Mouse (Mus musculus) embryonic facial prominence, embryonic 11.5 days (tissue): ENCODE data around the gene Lrrc30. TPM values are rescaled to one million over a fixed set of nuclear protein-coding genes. Genes with fewer than 3 reads are reported as not detected.
A peak's percentile ranks its signal among the peaks of the same experiment; 100 is the strongest.

ENCODE experiments used
- ATAC-seq: fragments of 200-750 bp; cut with Nextera tagmentation; replicated peaks from 2 replicates; pipeline ENCODE4 v1.8.0; 2017; ENCODE audit warnings: low read depth; ENCODE audit not compliant: insufficient number of reproducible peaks, low FRiP score, low TSS enrichment
- DNase-seq: peaks from one replicate; pipeline ENCODE4 v3.0.0-alpha.2; 2015; ENCODE audit warnings: low spot score
- H3K27ac ChIP-seq: fragments of 300-500 bp; sonication (generic); replicated peaks from 2 replicates; pipeline ENCODE4 v1.5.1; 2014; ENCODE audit warnings: mild to moderate bottlenecking, low read depth, low read length, control low read depth
- H3K27me3 ChIP-seq: fragments of 300-500 bp; sonication (generic); 2 replicates; pipeline ENCODE4 v1.6.1; 2014; ENCODE audit warnings: mild to moderate bottlenecking, low read length, moderate library complexity, mixed read lengths; ENCODE audit not compliant: control insufficient read depth, insufficient read depth
- H3K36me3 ChIP-seq: fragments of 300-500 bp; sonication (generic); replicated peaks from 2 replicates; pipeline ENCODE4 v1.6.1; 2014; ENCODE audit warnings: low read depth, mild to moderate bottlenecking, low read length, moderate library complexity, mixed read lengths; ENCODE audit not compliant: control insufficient read depth, insufficient read depth
- H3K4me1 ChIP-seq: fragments of 300-500 bp; sonication (generic); 2 replicates; pipeline ENCODE4 v1.6.1; 2014; ENCODE audit warnings: low read length, mixed read lengths; ENCODE audit not compliant: control insufficient read depth, insufficient read depth
- H3K4me2 ChIP-seq: fragments of 300-500 bp; sonication (generic); 2 replicates; pipeline ENCODE4 v1.6.1; 2014; ENCODE audit warnings: low read depth, mild to moderate bottlenecking, control low read depth, low read length, moderate library complexity
- H3K4me3 ChIP-seq: fragments of 300-500 bp; sonication (generic); 2 replicates; pipeline ENCODE4 v1.5.1; 2014; ENCODE audit warnings: low read depth, low read length, control low read depth
- H3K9ac ChIP-seq: fragments of 300-500 bp; sonication (generic); replicated peaks from 2 replicates; pipeline ENCODE4 v1.6.1; 2014; ENCODE audit warnings: mild to moderate bottlenecking, control low read depth, low read length
- H3K9me3 ChIP-seq: fragments of 300-500 bp; sonication (generic); replicated peaks from 2 replicates; pipeline ENCODE4 v1.6.1; 2016; ENCODE audit warnings: mild to moderate bottlenecking, low read length, inconsistent platforms, mixed read lengths; ENCODE audit not compliant: control insufficient read depth
- WGBS: fragments of 180-500 bp; shearing (Covaris S2); extraction: QIAGEN DNeasy Blood & Tissue Kit; methylation state at CpG from one replicate; pipeline ENCODE4 v1.1.7; 2014; 5-methylcytosine and 5-hydroxymethylcytosine counted together
- polyA plus RNA-seq: library from polyadenylated mRNA; unstranded; fragments of >200 nt; fragmentation: Nextera tagmentation; extraction: Ambion mirVana; gene quantifications from 2 replicates; pipeline ENCODE4 v1.2.1, GENCODE M21; 2014

The Lrrc30 gene
- polyA plus RNA-seq, 1 experiment from 2014 or later, result not detected

GRCm38 (mm10) chr17:67614381-67614780 lies 18.1 kb downstream of the Lrrc30 start:
- WGBS, result 70% methylated on average over 4 of the region's 5 CpGs
- H3K4me1 ChIP-seq, result no peaks in the 10 kb centered on the region
- no peaks in the 10 kb centered on the region for H3K9me3 ChIP-seq

GRCm38 (mm10) chr17:67612576-67612975 lies 19.9 kb downstream of the Lrrc30 start:
- Histone ChIP-seq H3K4me3 (no peak overlapping the region), H3K4me1 (no peaks in the 10 kb centered on the region), H3K27ac (no peak overlapping the region), H3K4me2 (no peak overlapping the region), H3K36me3 (no peaks in the 10 kb centered on the region; the same call in 1 of the 2 replicates), H3K9me3 (no peaks in the 10 kb centered on the region), H3K9ac (no peak overlapping the region), H3K27me3 (no peaks in the 10 kb centered on the region)
- DNase-seq (no peak), ATAC-seq (no peak)
- 71% methylated on average over 1 of the region's 1 CpGs for WGBS

More at GRCm38 (mm10) chr17:67614381-67614780, 18.1 kb downstream of the Lrrc30 start:
- Histone ChIP-seq H3K27me3 (no peaks in the 10 kb centered on the region), H3K4me3 (no peak overlapping the region), H3K9ac (no peak overlapping the region), H3K36me3 (no peaks in the 10 kb centered on the region), H3K4me2 (no peak overlapping the region), H3K27ac (no peak overlapping the region)
- ATAC-seq, result no peak
- no peak for DNase-seq

- no peaks in the 10 kb centered on the region for H3K9me3 ChIP-seq
- no peak overlapping the region for H3K4me3 ChIP-seq
- H3K27ac ChIP-seq, result no peak overlapping the region
- no peaks in the 10 kb centered on the region for H3K4me1 ChIP-seq
- ATAC-seq (no peak), DNase-seq (no peak)
- H3K27me3 ChIP-seq, result no peaks in the 10 kb centered on the region
- no peaks in the 10 kb centered on the region; the same call in 1 of the 2 replicates for H3K36me3 ChIP-seq
- H3K9ac ChIP-seq, result no peak overlapping the region
- 83% methylated on average over 3 of the region's 3 CpGs for WGBS
- no peak overlapping the region for H3K4me2 ChIP-seq
Measured at GRCm38 (mm10) chr17:67612151-67612550, 20.4 kb downstream of the Lrrc30 start.

DNA sequence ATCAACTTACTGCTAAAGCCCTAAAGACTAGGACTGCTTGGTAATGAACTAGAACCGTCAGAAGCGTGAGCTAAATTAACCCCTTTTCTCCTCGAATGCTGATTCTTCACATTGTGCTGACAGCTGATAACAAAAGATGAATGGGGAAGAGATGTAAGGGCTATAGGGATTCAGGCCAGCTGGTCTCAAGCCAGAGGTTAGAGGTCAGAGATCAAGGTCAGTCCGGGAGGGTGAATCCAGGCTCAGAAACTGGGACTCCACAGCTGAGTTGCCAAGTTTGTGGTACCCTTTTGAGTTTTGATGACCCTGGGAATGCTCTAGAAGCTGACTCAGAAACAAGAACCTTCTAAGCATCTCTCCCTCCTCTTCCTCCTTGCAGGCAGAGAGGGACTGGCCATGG lies 28.1 kb downstream of the Lrrc30 start:
- H3K36me3 ChIP-seq, result no peaks in the 10 kb centered on the region; the same call in 1 of the 2 replicates
- no peaks in the 10 kb centered on the region for H3K4me1 ChIP-seq
- H3K9me3 ChIP-seq, result no peaks in the 10 kb centered on the region
- no peaks in the 10 kb centered on the region for H3K27me3 ChIP-seq
- no peak overlapping the region for H3K4me3 ChIP-seq
- ATAC-seq (no peak), DNase-seq (no peak)
- H3K27ac ChIP-seq, result no peak overlapping the region
- no peak overlapping the region for H3K4me2 ChIP-seq
- WGBS, result 55% methylated on average over 4 of the region's 4 CpGs
- no peak overlapping the region for H3K9ac ChIP-seq

DNA sequence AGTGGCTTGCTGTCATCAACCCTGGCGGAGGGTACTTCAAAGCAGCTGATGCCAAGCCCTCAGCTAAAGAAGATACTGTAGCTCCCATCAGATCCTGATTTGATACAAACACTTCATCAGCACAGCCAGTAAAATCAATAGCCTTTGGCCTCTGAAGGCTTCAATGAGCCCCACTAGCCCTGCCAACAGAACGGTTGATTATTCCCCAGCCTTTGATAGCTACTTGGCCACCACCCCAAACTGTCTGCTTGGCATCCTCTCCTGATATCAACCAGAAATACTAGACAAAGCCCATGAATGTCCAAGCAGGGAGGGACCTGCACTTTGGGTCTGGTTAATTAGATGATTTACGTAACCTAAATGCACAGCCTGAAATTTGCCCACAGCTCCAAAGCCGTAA lies 30.0 kb downstream of the Lrrc30 start:
- no peaks in the 10 kb centered on the region for H3K4me1 ChIP-seq
- H3K9me3 ChIP-seq, result no peaks in the 10 kb centered on the region
- no peak overlapping the region for H3K9ac ChIP-seq
- 70% methylated on average over 4 of the region's 4 CpGs for WGBS
- no peak for DNase-seq
- no peak overlapping the region for H3K27ac ChIP-seq
- ATAC-seq, result no peak
- H3K36me3 ChIP-seq, result no peaks in the 10 kb centered on the region
- no peak overlapping the region for H3K4me2 ChIP-seq
- H3K4me3 ChIP-seq, result no peak overlapping the region
- H3K27me3 ChIP-seq, result no peaks in the 10 kb centered on the region

DNA sequence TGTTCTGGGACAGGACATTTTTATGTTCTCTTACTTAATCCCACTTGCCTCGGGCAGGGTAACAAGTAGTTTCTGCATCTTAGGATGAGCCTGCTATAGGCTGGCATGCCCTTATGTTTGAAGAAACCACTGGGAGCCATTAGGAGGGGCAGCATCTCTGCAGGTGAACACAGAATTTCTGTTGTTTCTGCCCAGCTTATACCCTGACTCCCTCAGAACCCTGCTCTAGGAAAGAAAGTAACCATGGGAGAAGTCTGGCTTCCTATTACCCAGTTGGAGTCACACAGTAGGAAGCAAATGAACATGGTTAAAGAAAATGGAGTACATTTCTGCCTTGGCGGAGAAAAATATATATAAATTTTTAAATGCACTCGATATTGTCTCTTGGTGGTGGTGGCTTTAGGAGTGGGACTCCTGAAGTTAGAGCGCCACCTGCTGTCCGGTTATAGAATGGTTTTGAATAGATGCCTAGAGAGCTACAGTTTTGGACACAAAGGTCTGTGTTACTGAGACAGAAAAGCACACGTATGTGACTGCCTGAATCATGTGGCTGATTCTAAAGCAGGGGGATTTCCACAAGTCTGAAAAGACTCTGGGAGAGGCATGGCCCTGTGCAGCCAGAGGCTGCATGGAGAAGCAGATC lies 47.5 kb downstream of the Lrrc30 start:
- Histone ChIP-seq H3K36me3 (no peaks in the 10 kb centered on the region), H3K9me3 (no peaks in the 10 kb centered on the region), H3K4me3 (no peak overlapping the region), H3K4me1 (no peaks in the 10 kb centered on the region), H3K27ac (no peak overlapping the region), H3K9ac (no peak overlapping the region), H3K4me2 (no peak overlapping the region), H3K27me3 (no peaks in the 10 kb centered on the region)
- WGBS, result 22% methylated on average over 6 of the region's 6 CpGs
- DNase-seq (peak; percentile 94), ATAC-seq (peak; percentile 34; the same call in 1 of the 2 replicates)

DNA sequence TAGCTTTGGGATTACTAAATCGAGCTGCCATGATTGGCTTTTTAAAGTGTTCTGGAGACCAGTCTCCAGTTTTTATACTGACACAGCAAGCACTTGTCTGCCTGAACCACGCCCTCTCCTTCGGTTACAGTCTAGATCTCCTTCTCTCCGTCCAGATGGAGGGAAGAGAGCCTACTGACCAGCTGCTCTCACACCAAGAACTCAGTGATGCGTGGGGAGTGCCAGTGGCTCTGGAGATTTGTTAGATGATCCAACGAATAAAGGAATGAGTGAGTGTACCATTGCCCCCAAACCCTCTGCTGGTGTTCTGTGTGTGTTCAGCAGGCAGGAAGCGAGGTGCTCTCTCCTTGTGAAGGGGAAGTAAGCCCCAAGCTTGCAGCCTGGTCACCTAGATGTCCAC lies 48.0 kb downstream of the Lrrc30 start:
- H3K9me3 ChIP-seq, result no peaks in the 10 kb centered on the region
- no peak overlapping the region for H3K27ac ChIP-seq
- no peak overlapping the region for H3K9ac ChIP-seq
- DNase-seq (no peak), ATAC-seq (no peak)
- 66% methylated on average over 7 of the region's 7 CpGs for WGBS
- H3K4me2 ChIP-seq, result no peak overlapping the region
- H3K4me3 ChIP-seq, result no peak overlapping the region
- no peaks in the 10 kb centered on the region for H3K27me3 ChIP-seq
- H3K36me3 ChIP-seq, result no peaks in the 10 kb centered on the region
- no peaks in the 10 kb centered on the region for H3K4me1 ChIP-seq

- Histone ChIP-seq H3K27me3 (no peaks in the 10 kb centered on the region), H3K4me3 (no peak overlapping the region), H3K9me3 (no peaks in the 10 kb centered on the region), H3K27ac (no peak overlapping the region), H3K4me1 (no peaks in the 10 kb centered on the region), H3K4me2 (no peak overlapping the region), H3K36me3 (no peaks in the 10 kb centered on the region), H3K9ac (no peak overlapping the region)
- no peak for ATAC-seq
- 68% methylated on average over 7 of the region's 7 CpGs for WGBS
- no peak for DNase-seq
Measured at GRCm38 (mm10) chr17:67583422-67583821, 49.1 kb downstream of the Lrrc30 start.
